Mouse (Mus musculus) hindbrain, embryonic 10.5 days (tissue): ENCODE measurements around the gene Ppp3ca. TPM values are rescaled to one million over a fixed set of nuclear protein-coding genes. Genes with fewer than 3 reads are reported as not detected.

Experiments
- DNase-seq: peaks from one replicate; pipeline ENCODE4 v3.0.0-alpha.2; 2017; ENCODE audit warnings: low spot score
- H3K27ac ChIP-seq: fragments of 300-500 bp; sonication (generic); 2 replicates; pipeline ENCODE4 v1.5.1; 2016; ENCODE audit warnings: mild to moderate bottlenecking, moderate library complexity
- H3K27me3 ChIP-seq: fragments of 300-500 bp; sonication (generic); 2 replicates; pipeline ENCODE4 v1.6.1; 2016; ENCODE audit warnings: mild to moderate bottlenecking; ENCODE audit not compliant: poor library complexity, insufficient read depth, severe bottlenecking
- H3K36me3 ChIP-seq: fragments of 300-500 bp; sonication (generic); 2 replicates; pipeline ENCODE4 v1.6.1; 2016; ENCODE audit warnings: mild to moderate bottlenecking, moderate library complexity
- H3K4me1 ChIP-seq: fragments of 300-500 bp; sonication (generic); replicated peaks from 2 replicates; pipeline ENCODE4 v1.6.1; 2016; ENCODE audit warnings: mild to moderate bottlenecking
- H3K4me3 ChIP-seq: fragments of 300-500 bp; sonication (generic); 2 replicates; pipeline ENCODE4 v1.5.1; 2016; ENCODE audit warnings: mild to moderate bottlenecking, moderate library complexity
- H3K9me3 ChIP-seq: fragments of 300-500 bp; sonication (generic); 2 replicates; pipeline ENCODE4 v1.6.1; 2016; ENCODE audit warnings: mild to moderate bottlenecking, moderate library complexity
- WGBS: fragments of 180-500 bp; shearing (Covaris S2); methylation state at CpG from one replicate; pipeline ENCODE4 v1.1.7; 2016; 5-methylcytosine and 5-hydroxymethylcytosine counted together
- polyA plus RNA-seq: library from polyadenylated mRNA; unstranded; fragments of >200 nt; fragmentation: Nextera tagmentation; extraction: Ambion mirVana; gene quantifications from 2 replicates; pipeline ENCODE4 v1.2.1, GENCODE M21; 2016

Ppp3ca gene
- polyA plus RNA-seq, 1 experiment from 2014 or later: 44.0 TPM

GRCm38 (mm10) chr3:136816319-136816718, 146.4 kb downstream of the Ppp3ca start:
- Histone ChIP-seq H3K27ac (no peak overlapping the region), H3K27me3 (no peaks in the 10 kb centered on the region), H3K4me3 (no peak overlapping the region), H3K9me3 (no peaks in the 10 kb centered on the region), H3K36me3 (no peaks in the 10 kb centered on the region), H3K4me1 (peaks cover 8% of the 10 kb centered on the region; the same call in 1 of the 2 replicates)
- no peak for DNase-seq
- WGBS: 44% methylated on average over 3 of the region's 3 CpGs

- Histone ChIP-seq H3K27me3 (no peaks in the 10 kb centered on the region), H3K36me3 (peaks cover 5% of the 10 kb centered on the region; the same call in 1 of the 2 replicates), H3K4me3 (no peak overlapping the region), H3K27ac (no peak overlapping the region), H3K4me1 (peaks cover 8% of the 10 kb centered on the region; the same call in 1 of the 2 replicates), H3K9me3 (no peaks in the 10 kb centered on the region)
- 91% methylated on average over 5 of the region's 5 CpGs for WGBS
- DNase-seq: no peak
These were observed 149.1 kb downstream of the Ppp3ca start for GRCm38 (mm10) chr3:136818997-136819396.

- no peaks in the 10 kb centered on the region for H3K27me3 ChIP-seq
- DNase-seq: no peak
- no peak overlapping the region for H3K4me3 ChIP-seq
- no peak overlapping the region for H3K27ac ChIP-seq
- H3K36me3 ChIP-seq: peaks cover 5% of the 10 kb centered on the region; the same call in 1 of the 2 replicates
- H3K4me1 ChIP-seq: peaks cover 5% of the 10 kb centered on the region; the same call in 1 of the 2 replicates
- no peaks in the 10 kb centered on the region for H3K9me3 ChIP-seq
- 90% methylated on average over 3 of the region's 3 CpGs for WGBS
These were observed 151.1 kb downstream of the Ppp3ca start for GRCm38 (mm10) chr3:136821039-136821438.

DNA sequence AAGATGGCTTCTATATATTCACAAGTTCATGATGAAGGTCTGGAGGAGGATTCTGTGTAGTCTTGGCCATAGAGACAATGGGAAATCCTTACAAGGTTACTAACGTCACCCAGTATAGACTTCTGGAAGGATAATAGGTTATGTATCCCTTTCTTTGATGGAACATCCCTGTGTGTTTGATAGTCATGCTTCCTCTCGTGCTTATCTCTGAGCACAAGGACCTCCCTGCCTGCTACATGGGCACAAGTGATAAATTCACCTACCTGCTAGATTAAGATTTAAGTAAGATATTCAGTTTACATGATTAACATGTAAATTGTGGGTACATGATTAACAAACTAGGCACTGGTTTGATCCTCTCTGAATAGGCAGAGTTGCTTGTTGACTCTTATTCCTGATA, 152.1 kb downstream of the Ppp3ca start:
- H3K4me1 ChIP-seq: no peaks in the 10 kb centered on the region
- H3K36me3 ChIP-seq: peaks cover 5% of the 10 kb centered on the region; the same call in 1 of the 2 replicates
- no peak for DNase-seq
- no peak overlapping the region for H3K4me3 ChIP-seq
- H3K27ac ChIP-seq: no peak overlapping the region
- H3K27me3 ChIP-seq: no peaks in the 10 kb centered on the region
- WGBS: 88% methylated on average over 2 of the region's 2 CpGs
- H3K9me3 ChIP-seq: no peaks in the 10 kb centered on the region

- no peaks in the 10 kb centered on the region for H3K9me3 ChIP-seq
- no peak overlapping the region for H3K4me3 ChIP-seq
- WGBS: 91% methylated on average over 2 of the region's 2 CpGs
- H3K27me3 ChIP-seq: no peaks in the 10 kb centered on the region
- DNase-seq: no peak
- H3K36me3 ChIP-seq: peaks cover 5% of the 10 kb centered on the region; the same call in 1 of the 2 replicates
- no peaks in the 10 kb centered on the region for H3K4me1 ChIP-seq
- no peak overlapping the region for H3K27ac ChIP-seq
These were observed 152.5 kb downstream of the Ppp3ca start for GRCm38 (mm10) chr3:136822431-136822830.

DNA sequence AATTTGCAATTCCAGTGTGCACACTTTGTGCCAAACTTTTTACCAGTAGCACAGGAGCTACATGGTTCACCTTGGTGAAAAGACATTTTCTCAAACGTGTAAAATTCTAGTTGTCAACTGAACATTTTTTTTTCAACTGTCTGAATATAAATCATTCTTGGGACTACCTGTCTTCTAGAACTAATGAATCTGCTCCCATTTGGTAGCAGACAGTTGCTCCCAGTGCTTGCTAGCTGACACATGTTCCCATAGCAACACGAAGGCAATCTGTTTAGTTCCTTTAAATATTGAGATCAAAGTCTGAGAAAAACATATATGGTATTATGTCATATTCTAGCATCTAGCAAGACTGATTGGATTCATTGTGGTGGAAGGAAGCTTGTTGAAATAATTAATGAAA, 158.5 kb downstream of the Ppp3ca start:
- H3K27ac ChIP-seq: no peak overlapping the region
- 83% methylated on average over 2 of the region's 2 CpGs for WGBS

DNA sequence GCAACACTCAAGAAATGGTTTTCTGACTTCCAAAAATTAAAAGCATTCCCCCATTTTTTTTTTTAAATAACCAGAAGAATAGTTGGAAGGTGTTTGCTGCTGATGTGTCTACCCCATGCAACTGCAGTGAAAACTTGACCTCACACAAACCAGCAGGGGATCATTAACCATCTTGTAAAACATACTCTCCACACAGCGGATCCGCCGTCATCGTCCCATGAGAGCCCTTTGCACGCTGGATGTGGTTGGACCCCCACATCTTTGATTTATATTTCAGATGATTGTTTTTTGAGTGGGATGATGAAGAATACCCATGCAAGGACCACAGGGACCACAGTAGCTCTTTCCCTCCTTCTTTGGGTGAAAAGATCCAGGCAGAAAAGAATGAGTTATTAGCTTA, 159.2 kb downstream of the Ppp3ca start:
- WGBS: 82% methylated on average over 5 of the region's 5 CpGs
- no peak overlapping the region for H3K27ac ChIP-seq
- H3K4me1 ChIP-seq: peaks cover 39% of the 10 kb centered on the region
- no peaks in the 10 kb centered on the region for H3K9me3 ChIP-seq
- H3K36me3 ChIP-seq: no peaks in the 10 kb centered on the region
- H3K27me3 ChIP-seq: no peaks in the 10 kb centered on the region
- DNase-seq: no peak
- H3K4me3 ChIP-seq: no peak overlapping the region

More for the DNA sequence above, 158.5 kb downstream of the Ppp3ca start:
- H3K4me3 ChIP-seq: no peak overlapping the region
- no peaks in the 10 kb centered on the region for H3K9me3 ChIP-seq
- H3K4me1 ChIP-seq: peaks cover 32% of the 10 kb centered on the region
- peaks cover 5% of the 10 kb centered on the region; the same call in 1 of the 2 replicates for H3K36me3 ChIP-seq
- no peak for DNase-seq
- no peaks in the 10 kb centered on the region for H3K27me3 ChIP-seq

- no peak overlapping the region for H3K27ac ChIP-seq
- no peaks in the 10 kb centered on the region for H3K9me3 ChIP-seq
- no peaks in the 10 kb centered on the region for H3K36me3 ChIP-seq
- H3K4me1 ChIP-seq: peaks cover 54% of the 10 kb centered on the region
- WGBS: 84% methylated on average over 11 of the region's 12 CpGs
- H3K4me3 ChIP-seq: no peak overlapping the region
- no peaks in the 10 kb centered on the region for H3K27me3 ChIP-seq
- DNase-seq: no peak
These were observed 160.8 kb downstream of the Ppp3ca start for GRCm38 (mm10) chr3:136830687-136831220.

DNA sequence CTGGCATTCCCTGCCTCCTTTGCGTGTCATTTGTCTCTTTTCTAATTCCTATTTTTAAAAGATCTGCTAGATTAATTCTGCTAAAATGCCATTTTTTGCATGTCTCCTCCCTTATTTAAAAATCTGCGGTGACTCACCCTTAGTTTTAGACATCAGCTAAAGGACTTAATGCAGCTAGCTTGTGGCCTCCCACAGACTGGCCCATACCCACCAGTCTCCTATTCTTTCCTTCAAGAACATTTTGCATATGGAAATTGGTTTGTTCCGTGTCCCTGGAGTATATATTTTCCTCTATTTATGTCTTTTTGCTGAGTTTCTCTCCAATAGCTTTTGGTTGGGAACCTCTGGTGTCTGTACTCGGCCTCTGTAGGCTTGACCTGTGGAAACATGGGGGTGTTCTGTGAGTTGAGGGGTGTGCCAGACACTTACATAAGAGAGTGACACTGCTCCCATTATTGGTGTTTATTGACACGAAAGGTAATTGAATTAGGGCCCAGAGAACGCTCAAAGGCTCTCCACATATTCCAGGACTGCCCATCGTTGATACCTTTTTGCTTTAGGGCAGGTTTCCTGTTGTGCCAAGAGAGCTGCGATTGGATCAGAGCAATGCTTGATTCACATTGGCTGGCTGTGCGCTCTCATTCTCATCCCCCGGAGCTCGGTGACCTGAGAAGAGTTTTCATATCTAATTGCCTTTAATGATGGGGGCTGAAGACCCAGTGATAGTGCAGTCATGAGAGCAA, 163.2 kb downstream of the Ppp3ca start:
- no peak for DNase-seq
- Histone ChIP-seq H3K36me3 (no peaks in the 10 kb centered on the region), H3K9me3 (no peaks in the 10 kb centered on the region), H3K27ac (peak overlapping the region; percentile 75; the same call in 1 of the 2 replicates), H3K4me1 (peaks cover 64% of the 10 kb centered on the region), H3K27me3 (no peaks in the 10 kb centered on the region), H3K4me3 (peak overlapping the region; percentile 29; the same call in 1 of the 2 replicates)
- 45% methylated on average over 11 of the region's 11 CpGs for WGBS

GRCm38 (mm10) chr3:136833893-136834292, 164.0 kb downstream of the Ppp3ca start:
- peak; percentile 39 for DNase-seq

DNA sequence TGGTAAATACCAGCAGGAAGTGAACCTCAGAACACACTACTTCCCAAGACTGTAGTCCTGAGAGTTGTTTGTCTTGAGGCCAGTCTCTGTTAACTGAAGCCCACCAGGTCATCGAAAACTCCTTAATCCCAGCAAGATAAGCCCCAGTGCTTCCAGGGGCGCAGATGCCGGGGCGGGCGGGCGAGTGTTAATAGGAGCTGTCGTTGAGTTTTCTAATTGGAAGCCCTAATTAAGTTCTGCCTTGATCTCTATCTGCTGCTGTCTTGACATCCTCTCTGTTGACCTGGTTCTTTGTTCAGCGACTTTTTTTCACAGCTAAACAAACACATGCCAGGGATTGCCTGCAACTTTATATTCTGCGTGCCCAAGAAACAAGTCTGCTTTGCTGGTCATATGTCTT, 165.9 kb downstream of the Ppp3ca start:
- Histone ChIP-seq H3K27ac (peak overlapping the region; percentile 56; the same call in 1 of the 2 replicates), H3K36me3 (no peaks in the 10 kb centered on the region), H3K4me3 (no peak overlapping the region), H3K27me3 (no peaks in the 10 kb centered on the region), H3K9me3 (no peaks in the 10 kb centered on the region), H3K4me1 (peaks cover 58% of the 10 kb centered on the region)
- peak; percentile 23 for DNase-seq
- WGBS: 38% methylated on average over 9 of the region's 9 CpGs

More at GRCm38 (mm10) chr3:136833893-136834292, 164.0 kb downstream of the Ppp3ca start:
- Histone ChIP-seq H3K4me1 (peaks cover 64% of the 10 kb centered on the region), H3K4me3 (peak overlapping the region; percentile 29), H3K9me3 (no peaks in the 10 kb centered on the region), H3K36me3 (no peaks in the 10 kb centered on the region), H3K27ac (peak overlapping the region; percentile 75), H3K27me3 (no peaks in the 10 kb centered on the region)
- 1% methylated on average over 5 of the region's 5 CpGs for WGBS

DNA sequence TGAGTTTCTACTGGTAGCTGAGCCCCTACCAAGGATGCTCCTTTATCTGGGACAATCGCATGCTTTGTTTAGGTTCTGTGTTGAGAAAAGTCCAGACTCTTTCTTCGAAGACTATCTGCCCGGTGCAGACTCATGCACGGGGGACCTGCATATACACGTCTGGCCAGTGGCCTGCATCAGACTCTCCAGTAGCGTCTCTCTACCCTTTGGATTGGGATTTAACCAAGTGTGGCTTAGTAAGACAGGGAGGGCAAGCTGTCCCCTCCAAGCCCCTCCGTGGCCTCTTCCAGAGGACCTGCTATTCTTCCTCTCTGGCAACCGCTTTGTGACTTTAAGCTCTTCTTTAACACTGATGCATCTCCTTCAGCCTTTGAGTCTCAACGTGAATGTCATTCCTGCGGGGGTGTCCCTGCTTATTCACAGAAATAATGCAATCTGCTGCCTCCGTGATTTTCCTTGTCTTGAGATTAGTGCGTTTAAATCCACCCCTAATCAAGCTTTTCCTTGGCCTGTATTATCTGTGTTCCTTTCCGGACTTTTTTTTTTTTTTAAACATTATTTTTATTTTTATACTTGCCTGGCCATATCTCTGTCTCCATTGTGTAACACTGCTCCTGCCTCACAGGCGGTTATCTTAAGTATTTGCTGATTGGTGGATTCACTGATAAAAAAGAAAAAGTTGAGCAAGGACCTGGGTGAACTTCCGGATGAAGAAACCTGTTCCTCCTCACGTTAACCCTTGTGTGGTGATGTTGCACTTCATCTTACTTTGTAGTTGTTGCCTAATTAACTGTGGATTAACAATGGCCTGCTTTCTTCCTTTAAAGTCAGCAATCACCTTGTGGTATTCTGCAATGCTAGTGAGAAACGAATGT, 166.6 kb downstream of the Ppp3ca start:
- Histone ChIP-seq H3K4me1 (peaks cover 51% of the 10 kb centered on the region), H3K4me3 (no peak overlapping the region), H3K27ac (peak overlapping the region; percentile 56; the same call in 1 of the 2 replicates), H3K36me3 (no peaks in the 10 kb centered on the region), H3K27me3 (no peaks in the 10 kb centered on the region), H3K9me3 (no peaks in the 10 kb centered on the region)
- WGBS: 58% methylated on average over 17 of the region's 17 CpGs
- DNase-seq: peak; percentile 11
